Mouse (Mus musculus) kidney, embryonic 14.5 days (tissue): ENCODE data around the gene Olfr635. TPM values are rescaled to one million over a fixed set of nuclear protein-coding genes. Genes with fewer than 3 reads are reported as not detected.
"Not testable (repeated sequence)": the region's sequence is repeated elsewhere in the genome, so short reads cannot be mapped to it uniquely, and the experiment has no call there.

Experiments
- ATAC-seq: fragments of 200-750 bp; cut with Nextera tagmentation; 2 replicates; pipeline ENCODE4 v1.8.0; 2017; ENCODE audit warnings: moderate number of reproducible peaks, mild to moderate bottlenecking, moderate TSS enrichment, moderate library complexity; ENCODE audit not compliant: low FRiP score, low TSS enrichment
- H3K27ac ChIP-seq: fragments of 300-500 bp; sonication (generic); 2 replicates; pipeline ENCODE4 v1.5.1; 2014; ENCODE audit warnings: low read depth, mild to moderate bottlenecking, low read length, moderate library complexity, mixed read lengths
- H3K27me3 ChIP-seq: fragments of 300-500 bp; sonication (generic); 2 replicates; pipeline ENCODE4 v1.6.1; 2014; ENCODE audit warnings: mild to moderate bottlenecking, low read length; ENCODE audit not compliant: control insufficient read depth, insufficient read depth
- H3K36me3 ChIP-seq: fragments of 300-500 bp; sonication (generic); 2 replicates; pipeline ENCODE4 v1.6.1; 2014; ENCODE audit warnings: low read length, mixed read lengths; ENCODE audit not compliant: control insufficient read depth, insufficient read depth
- H3K4me1 ChIP-seq: fragments of 300-500 bp; sonication (generic); 2 replicates; pipeline ENCODE4 v1.6.1; 2014; ENCODE audit warnings: low read length, mixed read lengths; ENCODE audit not compliant: control insufficient read depth, insufficient read depth
- H3K4me2 ChIP-seq: fragments of 300-500 bp; sonication (generic); replicated peaks from 2 replicates; pipeline ENCODE4 v1.6.1; 2014; ENCODE audit warnings: low read depth, mild to moderate bottlenecking, low read length
- H3K4me3 ChIP-seq: fragments of 300-500 bp; sonication (generic); 2 replicates; pipeline ENCODE4 v1.5.1; 2014; ENCODE audit warnings: mild to moderate bottlenecking, low read length
- H3K9ac ChIP-seq: fragments of 300-500 bp; sonication (generic); 2 replicates; pipeline ENCODE4 v1.6.1; 2014; ENCODE audit warnings: low read depth, mild to moderate bottlenecking, low read length, moderate library complexity
- H3K9me3 ChIP-seq: fragments of 300-500 bp; sonication (generic); 2 replicates; pipeline ENCODE4 v1.6.1; 2016; ENCODE audit warnings: low read length; ENCODE audit not compliant: control insufficient read depth
- WGBS: fragments of 180-500 bp; shearing (Covaris S2); extraction: QIAGEN DNeasy Blood & Tissue Kit; methylation state at CpG from one replicate; pipeline ENCODE4 v1.1.7; 2014; 5-methylcytosine and 5-hydroxymethylcytosine counted together
- polyA plus RNA-seq: library from polyadenylated mRNA; unstranded; fragments of >200 nt; fragmentation: Nextera tagmentation; extraction: Ambion mirVana; gene quantifications from 2 replicates; pipeline ENCODE4 v1.2.1, GENCODE M21; 2014

Olfr635 gene
- polyA plus RNA-seq: 0.03 TPM in 1 of 2 replicates, not detected in the other

GRCm38 (mm10) chr7:103970852-103971251 lies at the start of gene Olfr635:
TSS of gene Olfr635 (plus strand) at chr7:103971152.
- H3K9ac ChIP-seq: no peak within 1 kb of the TSS
- H3K9me3 ChIP-seq: no peaks in the 10 kb centered on the region
- H3K4me3 ChIP-seq: no peak within 1 kb of the TSS
- no peaks in the 10 kb centered on the region for H3K4me1 ChIP-seq
- no peak within 1 kb of the TSS for H3K4me2 ChIP-seq
- no peak within 1 kb of the TSS for H3K27ac ChIP-seq
- H3K36me3 ChIP-seq: no peaks in the 10 kb centered on the region
- no peak for ATAC-seq
- no peaks in the 10 kb centered on the region for H3K27me3 ChIP-seq
- 73% methylated on average over 1 of the region's 1 CpGs for WGBS

GRCm38 (mm10) chr7:103928525-103928924 lies 42.4 kb upstream of the Olfr635 start, which contains the start of gene Olfr631:
TSS of gene Olfr631 (plus strand) at chr7:103928825.
- no peak within 1 kb of the TSS for H3K27ac ChIP-seq
- no peaks in the 10 kb centered on the region for H3K4me1 ChIP-seq
- no peak within 1 kb of the TSS for H3K4me2 ChIP-seq
- no peaks in the 10 kb centered on the region for H3K36me3 ChIP-seq
- H3K9ac ChIP-seq: no peak within 1 kb of the TSS
- H3K9me3 ChIP-seq: no peaks in the 10 kb centered on the region
- no peak for ATAC-seq
- H3K27me3 ChIP-seq: no peaks in the 10 kb centered on the region
- no peak within 1 kb of the TSS for H3K4me3 ChIP-seq

GRCm38 (mm10) chr7:103934264-103934663 lies 36.7 kb upstream of the Olfr635 start, which contains the start of gene Olfr632:
TSS of gene Olfr632 (plus strand) at chr7:103934347.
- Histone ChIP-seq H3K36me3 (no peaks in the 10 kb centered on the region), H3K4me3 (no peak within 1 kb of the TSS), H3K9ac (no peak within 1 kb of the TSS), H3K4me1 (no peaks in the 10 kb centered on the region), H3K9me3 (no peaks in the 10 kb centered on the region), H3K27ac (no peak within 1 kb of the TSS), H3K4me2 (no peak within 1 kb of the TSS), H3K27me3 (no peaks in the 10 kb centered on the region)
- WGBS: 77% methylated on average over 2 of the region's 2 CpGs
- no peak for ATAC-seq

- Histone ChIP-seq H3K9me3 (no peaks in the 10 kb centered on the region), H3K9ac (no peak overlapping the region), H3K4me3 (no peak overlapping the region), H3K27me3 (no peaks in the 10 kb centered on the region), H3K4me1 (no peaks in the 10 kb centered on the region), H3K27ac (no peak overlapping the region), H3K4me2 (no peak overlapping the region), H3K36me3 (no peaks in the 10 kb centered on the region)
- no peak; the same call in 1 of the 2 replicates for ATAC-seq
- 15% methylated on average over 2 of the region's 2 CpGs for WGBS
Observed at GRCm38 (mm10) chr7:103942730-103943129, 28.2 kb upstream of the Olfr635 start.

- H3K36me3 ChIP-seq: no peaks in the 10 kb centered on the region
- no peak within 1 kb of the TSS for H3K9ac ChIP-seq
- no peak within 1 kb of the TSS for H3K27ac ChIP-seq
- H3K9me3 ChIP-seq: no peaks in the 10 kb centered on the region
- no peaks in the 10 kb centered on the region for H3K27me3 ChIP-seq
- ATAC-seq: no peak
- no peak within 1 kb of the TSS for H3K4me3 ChIP-seq
- H3K4me2 ChIP-seq: no peak within 1 kb of the TSS
- no peaks in the 10 kb centered on the region for H3K4me1 ChIP-seq
Observed at GRCm38 (mm10) chr7:103944137-103944536, 26.8 kb upstream of the Olfr635 start, which contains the start of gene Olfr633. TSS of gene Olfr633 (plus strand) at chr7:103944437.

GRCm38 (mm10) chr7:103966873-103967272 lies 4.1 kb upstream of the Olfr635 start:
- WGBS: 94% methylated on average over 22 of the region's 22 CpGs
- H3K4me1 ChIP-seq, H3K9ac ChIP-seq, H3K27me3 ChIP-seq, H3K27ac ChIP-seq, H3K4me3 ChIP-seq, H3K9me3 ChIP-seq, H3K36me3 ChIP-seq, ATAC-seq, H3K4me2 ChIP-seq: not testable (repeated sequence)

- no peak overlapping the region for H3K4me3 ChIP-seq
- H3K27me3 ChIP-seq: no peaks in the 10 kb centered on the region
- no peak overlapping the region for H3K9ac ChIP-seq
- no peaks in the 10 kb centered on the region for H3K9me3 ChIP-seq
- H3K4me1 ChIP-seq: no peaks in the 10 kb centered on the region
- H3K36me3 ChIP-seq: no peaks in the 10 kb centered on the region
- 65% methylated on average over 1 of the region's 1 CpGs for WGBS
- no peak overlapping the region for H3K27ac ChIP-seq
- H3K4me2 ChIP-seq: no peak overlapping the region
- ATAC-seq: no peak
Observed at GRCm38 (mm10) chr7:103971782-103972181, 830 bp downstream of the Olfr635 start.

- no peak within 1 kb of the TSS for H3K4me2 ChIP-seq
- no peaks in the 10 kb centered on the region for H3K27me3 ChIP-seq
- H3K36me3 ChIP-seq: no peaks in the 10 kb centered on the region
- H3K9ac ChIP-seq: no peak within 1 kb of the TSS
- ATAC-seq: no peak
- H3K9me3 ChIP-seq: no peaks in the 10 kb centered on the region
- no peak within 1 kb of the TSS for H3K27ac ChIP-seq
- H3K4me3 ChIP-seq: no peak within 1 kb of the TSS
- H3K4me1 ChIP-seq: no peaks in the 10 kb centered on the region
Observed at GRCm38 (mm10) chr7:103998446-103998845, 27.5 kb downstream of the Olfr635 start, which contains the start of gene Olfr638. TSS of gene Olfr638 (plus strand) at chr7:103998746.

GRCm38 (mm10) chr7:103999124-103999523 lies 28.2 kb downstream of the Olfr635 start:
- no peaks in the 10 kb centered on the region for H3K4me1 ChIP-seq
- no peaks in the 10 kb centered on the region for H3K27me3 ChIP-seq
- no peak overlapping the region for H3K27ac ChIP-seq
- ATAC-seq: no peak
- H3K4me2 ChIP-seq: no peak overlapping the region
- no peak overlapping the region for H3K9ac ChIP-seq
- no peaks in the 10 kb centered on the region for H3K36me3 ChIP-seq
- no peak overlapping the region for H3K4me3 ChIP-seq
- H3K9me3 ChIP-seq: no peaks in the 10 kb centered on the region
